Comparison of ENCODE assay signal across 8 mouse cellular contexts in the genomic region with DNA sequence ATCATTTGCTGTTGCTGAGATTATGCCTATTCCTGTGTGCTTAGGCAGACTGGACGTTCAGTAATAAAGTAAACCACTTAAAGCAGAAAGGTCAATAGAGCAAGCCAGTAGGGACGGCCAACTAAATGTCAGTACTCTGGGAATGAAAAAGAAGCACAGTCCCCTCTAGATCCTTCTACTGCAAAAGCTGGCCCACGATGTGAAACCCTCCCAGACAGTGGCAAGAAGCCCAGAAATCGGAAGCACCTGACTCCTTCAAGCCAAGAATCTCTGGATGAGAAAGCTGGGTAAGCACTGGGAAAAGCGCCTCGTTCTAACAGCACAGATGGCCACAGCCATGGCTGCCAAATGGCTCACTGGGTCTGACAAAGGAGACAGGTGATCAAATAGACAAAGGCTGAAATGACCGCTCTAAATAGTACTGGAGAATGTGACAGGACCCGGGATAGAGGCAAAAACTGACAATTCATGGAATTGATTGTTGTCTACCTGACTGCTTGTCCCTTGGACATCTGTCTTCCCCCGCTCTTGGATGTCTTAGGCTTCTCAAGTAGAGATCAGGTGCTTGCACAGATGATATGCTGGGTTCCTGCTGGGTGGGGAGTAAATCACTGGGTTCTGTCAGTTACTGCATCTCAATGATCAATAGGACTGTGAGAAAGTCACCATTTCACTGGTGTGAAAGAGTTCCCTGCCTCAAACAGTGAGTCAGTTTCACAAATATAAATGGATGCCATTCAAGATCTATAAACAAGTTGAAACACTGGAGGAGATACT.
A peak's percentile ranks its signal among the peaks of the same experiment; 100 is the strongest.
DNase-seq lines count a peak whose midpoint lies in the region; ATAC-seq lines count a peak whose summit lies in the region.

No protein-coding gene starts in this region.

- H3K4me1 ChIP-seq in heart, embryonic 11.5 days (ENCODE audit: control insufficient read depth, insufficient read depth, low read length) = no peaks in the 10 kb centered on the region

- no peak overlapping the region for H3K4me3 ChIP-seq in heart, embryonic 11.5 days (ENCODE audit: low read depth, low read length)

- H3K4me2 ChIP-seq in heart, embryonic 11.5 days = no peak overlapping the region

- no peaks in the 10 kb centered on the region for H3K9me3 ChIP-seq in heart, embryonic 11.5 days (replicated peaks; ENCODE audit: control insufficient read depth, low read length)

- DNase-seq in heart, adult 18-20 months = peak; percentile 82 to 89
- peak; percentile 95 for DNase-seq in cerebellum, adult 11 months
- DNase-seq in frontal cortex, postnatal 36 days (ENCODE audit: low spot score in 2 of 2) = peak; percentile 65 to 85
- DNase-seq in layer of hippocampus, postnatal 10 days (ENCODE audit: low spot score in 2 of 2) = peak; percentile 34 to 58
- DNase-seq in right cerebral cortex, postnatal 10 days (ENCODE audit: low spot score in 2 of 2) = peak; percentile 72 to 76
- DNase-seq in MN1 (ENCODE audit: low spot score) = no peak

- no peak for ATAC-seq in heart, embryonic 11.5 days (replicated peaks; ENCODE audit: insufficient number of reproducible peaks, low FRiP score, low TSS enrichment)
- no peak for ATAC-seq in inflammation-experienced regulatory T-cells, adult 6 months

- no peaks in the 10 kb centered on the region for H3K27me3 ChIP-seq in heart, embryonic 11.5 days (ENCODE audit: control insufficient read depth, insufficient read depth, low read length)

- no peaks in the 10 kb centered on the region for H3K36me3 ChIP-seq in heart, embryonic 11.5 days (ENCODE audit: control insufficient read depth, insufficient read depth, low read length)

- no peak overlapping the region for H3K27ac ChIP-seq in heart, embryonic 11.5 days (ENCODE audit: low read depth, low read length)

- H3K9ac ChIP-seq in heart, embryonic 11.5 days (ENCODE audit: low read depth, low read length) = no peak overlapping the region

- 75% methylated on average over 9 of the region's 9 CpGs for WGBS in heart, embryonic 11.5 days (ENCODE audit: insufficient replicate concordance)
